Mouse (Mus musculus): Measurements from ENCODE around the gene Wnk2.

Wnk2 gene

GRCm38 (mm10) chr13:49147858-49148226, at the start of gene Wnk2:
Wnk2 (minus strand) TSS chr13:49148014.
- DNase-seq (ENCODE audit: low spot score) = peak; percentile 78

GRCm38 (mm10) chr13:49196766-49197165, 49.0 kb upstream of the Wnk2 start:
- no peak for DNase-seq (ENCODE audit: low spot score)

- no peak for DNase-seq (ENCODE audit: low spot score)
Observed at GRCm38 (mm10) chr13:49196211-49196610, 48.4 kb upstream of the Wnk2 start.

- DNase-seq (ENCODE audit: low spot score) = no peak
Observed at GRCm38 (mm10) chr13:49195651-49196050, 47.8 kb upstream of the Wnk2 start.

- no peak for DNase-seq (ENCODE audit: low spot score)
Observed at GRCm38 (mm10) chr13:49194811-49195210, 47.0 kb upstream of the Wnk2 start.

- no peak for DNase-seq (ENCODE audit: low spot score)
Observed at GRCm38 (mm10) chr13:49193650-49194049, 45.8 kb upstream of the Wnk2 start.

- no peak for DNase-seq (ENCODE audit: low spot score)
Observed at GRCm38 (mm10) chr13:49192156-49192855, 44.5 kb upstream of the Wnk2 start.

GRCm38 (mm10) chr13:49191673-49192035, 43.8 kb upstream of the Wnk2 start:
- no peak for DNase-seq (ENCODE audit: low spot score)

GRCm38 (mm10) chr13:49190876-49191672, 43.3 kb upstream of the Wnk2 start:
- DNase-seq (ENCODE audit: low spot score) = no peak

- no peak for DNase-seq (ENCODE audit: low spot score)
Observed at GRCm38 (mm10) chr13:49189970-49190870, 42.4 kb upstream of the Wnk2 start.

GRCm38 (mm10) chr13:49188966-49189360, 41.1 kb upstream of the Wnk2 start:
- no peak for DNase-seq (ENCODE audit: low spot score)

GRCm38 (mm10) chr13:49188219-49188965, 40.6 kb upstream of the Wnk2 start:
- no peak for DNase-seq (ENCODE audit: low spot score)

- peak; percentile 91 for DNase-seq (ENCODE audit: low spot score)
Observed at GRCm38 (mm10) chr13:49187288-49188218, 39.7 kb upstream of the Wnk2 start, which contains the start of gene Ninj1. Ninj1 (plus strand) TSS chr13:49187485.

- no peak for DNase-seq (ENCODE audit: low spot score)
Observed at GRCm38 (mm10) chr13:49186798-49187287, 39.0 kb upstream of the Wnk2 start.

- no peak for DNase-seq (ENCODE audit: low spot score)
Observed at GRCm38 (mm10) chr13:49183646-49184045, 35.8 kb upstream of the Wnk2 start.

- DNase-seq (ENCODE audit: low spot score) = no peak
Observed at GRCm38 (mm10) chr13:49183161-49183560, 35.3 kb upstream of the Wnk2 start.

- DNase-seq (ENCODE audit: low spot score) = no peak
Observed at GRCm38 (mm10) chr13:49181411-49181984, 33.7 kb upstream of the Wnk2 start.

GRCm38 (mm10) chr13:49180691-49181090, 32.9 kb upstream of the Wnk2 start:
- DNase-seq (ENCODE audit: low spot score) = no peak

- DNase-seq (ENCODE audit: low spot score) = no peak
Observed at GRCm38 (mm10) chr13:49180274-49180673, 32.5 kb upstream of the Wnk2 start.

All from testis, postnatal 10 days (tissue).